In the genomic region with DNA sequence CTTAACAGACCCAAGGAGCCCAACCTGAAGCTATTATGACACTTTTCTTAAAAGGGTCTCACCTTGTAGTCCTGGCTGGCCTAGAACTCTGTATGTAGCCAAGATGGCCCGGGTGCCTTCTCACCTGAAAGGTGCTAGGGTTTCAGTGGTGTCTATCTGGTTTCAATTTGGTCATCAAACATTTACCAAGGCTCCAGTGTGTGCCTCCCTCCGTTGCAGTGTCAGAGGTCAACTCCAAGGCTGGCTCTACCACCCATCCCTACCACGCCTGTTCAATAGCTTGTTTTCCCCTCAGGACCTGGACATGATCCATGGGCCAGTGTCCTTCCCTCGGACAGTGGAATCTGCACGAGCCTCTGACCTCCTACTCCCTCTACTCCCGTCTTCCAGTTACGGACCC, we compare ENCODE assay signal across 2 mouse cellular contexts.
TF ChIP-seq lines count a peak whose summit lies in the region.

No protein-coding gene starts in this region.

TF ChIP-seq in CH12.LX, 34 proteins besides CTCF, POLR2A, EP300 and RAD21:
- no peak for TF ChIP-seq GABPA (IDR thresholded peaks at IDR 0.05; ENCODE audit: insufficient replicate concordance, low read depth, low read length)
- TF ChIP-seq MAFK (IDR thresholded peaks at IDR 0.05; ENCODE audit: insufficient replicate concordance, low read length), result no peak
- no peak for TF ChIP-seq MAZ (IDR thresholded peaks at IDR 0.05; ENCODE audit: low read depth, low read length)
- no peak for TF ChIP-seq PAX5 (IDR thresholded peaks at IDR 0.05; ENCODE audit: low read length)
- no peak for TF ChIP-seq NRF1 (IDR thresholded peaks at IDR 0.05; ENCODE audit: low read depth, low read length)
- TF ChIP-seq POLR2AphosphoS2 (IDR thresholded peaks at IDR 0.05; ENCODE audit: low read depth, low read length), result peak; percentile 24; the same call in 1 of the 2 replicates
- no peak for TF ChIP-seq JUND (conservative IDR thresholded peaks at IDR 0.05; ENCODE audit: low read depth, low read length)
- TF ChIP-seq CHD1 (IDR thresholded peaks at IDR 0.05; ENCODE audit: low read depth, low read length), result no peak
TF ChIP-seq in CH12.LX: peak in this region for 1.

TF ChIP-seq in myocyte, 11 proteins besides CTCF, POLR2A, EP300 and RAD21:
- TF ChIP-seq MYOD1 (IDR thresholded peaks at IDR 0.05; ENCODE audit: control insufficient read depth in 1 of 3, insufficient read length in 2 of 3, low read depth in 2 of 3) (no peak), POLR2AphosphoS2 (IDR thresholded peaks at IDR 0.05; ENCODE audit: insufficient read length, low read depth) (peak; percentile 33)
TF ChIP-seq in myocyte: peak in this region for 1.
